Mouse (Mus musculus) myocyte (in vitro differentiated cells): ENCODE results near the gene Acnat1.
"Not testable (repeated sequence)": the region's sequence is repeated elsewhere in the genome, so short reads cannot be mapped to it uniquely, and the experiment has no call there.

Experiments
- CEBPB ChIP-seq: IDR thresholded peaks from 2 replicates; pipeline ENCODE4 v1.6.1; 2011; ENCODE audit warnings: mild to moderate bottlenecking, moderate library complexity; ENCODE audit not compliant: poor library complexity, insufficient read depth, severe bottlenecking
- MAX ChIP-seq: IDR thresholded peaks from one replicate; pipeline ENCODE4 v1.6.1; 2011; ENCODE audit warnings: low read depth, mild to moderate bottlenecking, control low read depth
- MYOD1 ChIP-seq, 3 experiments: IDR thresholded peaks; one replicate each; pipeline ENCODE4 v1.6.1; 2011; ENCODE audit warnings: control low read depth in 2 of 3, low read depth in 2 of 3, mild to moderate bottlenecking in 2 of 3, moderate library complexity in 1 of 3; ENCODE audit not compliant: insufficient read length in 2 of 3, control insufficient read depth in 1 of 3
- MYOG ChIP-seq, 3 experiments: IDR thresholded peaks; one replicate each; pipeline ENCODE4 v1.6.1; 2011; ENCODE audit warnings: control low read depth in 2 of 3, low read depth in 2 of 3, mild to moderate bottlenecking in 2 of 3; ENCODE audit not compliant: insufficient read length in 2 of 3, control insufficient read depth in 1 of 3, insufficient read depth in 1 of 3
- POLR2A ChIP-seq: IDR thresholded peaks from one replicate; pipeline ENCODE4 v1.6.1; 2011; ENCODE audit warnings: low read depth, mild to moderate bottlenecking, control low read depth, moderate library complexity; ENCODE audit not compliant: insufficient read length
- POLR2AphosphoS2 ChIP-seq: IDR thresholded peaks from one replicate; pipeline ENCODE4 v1.6.1; 2011; ENCODE audit warnings: low read depth, control low read depth; ENCODE audit not compliant: insufficient read length
- REST ChIP-seq: IDR thresholded peaks from one replicate; pipeline ENCODE4 v1.6.1; 2011; ENCODE audit warnings: mild to moderate bottlenecking, control low read depth, moderate library complexity; ENCODE audit not compliant: insufficient read depth, insufficient read length
- SRF ChIP-seq: IDR thresholded peaks from one replicate; pipeline ENCODE4 v1.6.1; 2011; ENCODE audit warnings: low read depth; ENCODE audit not compliant: control insufficient read depth, insufficient read length
- TCF12 ChIP-seq: IDR thresholded peaks from one replicate; pipeline ENCODE4 v1.6.1; 2011; ENCODE audit warnings: mild to moderate bottlenecking, control low read depth; ENCODE audit not compliant: poor library complexity, insufficient read depth, severe bottlenecking
- TCF3 ChIP-seq: IDR thresholded peaks from one replicate; pipeline ENCODE4 v1.6.1; 2011; ENCODE audit warnings: low read depth, control low read depth; ENCODE audit not compliant: insufficient read length
- USF1 ChIP-seq: IDR thresholded peaks from one replicate; pipeline ENCODE4 v1.6.1; 2011; ENCODE audit warnings: low read depth, mild to moderate bottlenecking, control low read depth, moderate library complexity

- TF ChIP-seq SRF; USF1; POLR2A; POLR2AphosphoS2; TCF12; MAX; CEBPB; MYOG (IDR thresholded peaks at IDR 0.05; ENCODE audit: control insufficient read depth in 1 of 3, insufficient read depth in 1 of 3, insufficient read length in 2 of 3, low read depth in 2 of 3); MYOD1 (IDR thresholded peaks at IDR 0.05; ENCODE audit: control insufficient read depth in 1 of 3, insufficient read length in 2 of 3, low read depth in 2 of 3); TCF3; REST: not testable (repeated sequence)
Measured at GRCm38 (mm10) chr4:49510236-49510835, 36.6 kb upstream of the Acnat1 start.
